Mouse (Mus musculus): ENCODE results near the gene Ndufs2.

GRCm38 (mm10) chr1:171282086-171282805, 31.1 kb upstream of the Ndufs2 start:
- TF ChIP-seq POLR2A (IDR thresholded peaks at IDR 0.05; ENCODE audit: borderline replicate concordance, low read depth, low read length) (no peak), CTCF (IDR thresholded peaks at IDR 0.05; ENCODE audit: low read depth, low read length) (no peak)

All from bone marrow macrophage, adult 2 months (primary cell).